Mouse (Mus musculus): Measurements from ENCODE around the gene Suox.
A peak's percentile ranks its signal among the peaks of the same experiment; 100 is the strongest.
"Not testable (repeated sequence)": the region's sequence is repeated elsewhere in the genome, so short reads cannot be mapped to it uniquely, and the experiment has no call there.

Suox gene

GRCm38 (mm10) chr10:128627398-128628317, 46.2 kb downstream of the Suox start:
- DNase-seq (ENCODE audit: low read depth in 1 of 2, low spot score in 2 of 2) = no peak

GRCm38 (mm10) chr10:128626311-128627310, 47.3 kb downstream of the Suox start, which contains the start of gene Rps26:
Gene Rps26 (minus strand): TSS chr10:128626747.
- DNase-seq (ENCODE audit: low read depth in 1 of 2, low spot score in 2 of 2) = peak; percentile 71 to 72

GRCm38 (mm10) chr10:128625287-128625894, 48.5 kb downstream of the Suox start:
- DNase-seq (ENCODE audit: low read depth in 1 of 2, low spot score in 2 of 2) = no peak

GRCm38 (mm10) chr10:128623106-128623613, 50.7 kb downstream of the Suox start:
- not testable (repeated sequence) for DNase-seq (ENCODE audit: low read depth in 1 of 2, low spot score in 2 of 2)

GRCm38 (mm10) chr10:128622702-128623101, 51.2 kb downstream of the Suox start:
- no peak for DNase-seq (ENCODE audit: low read depth in 1 of 2, low spot score in 2 of 2)

- DNase-seq (ENCODE audit: low read depth in 1 of 2, low spot score in 2 of 2) = no peak
Measured at GRCm38 (mm10) chr10:128621986-128622520, 51.8 kb downstream of the Suox start.

GRCm38 (mm10) chr10:128620241-128620640, 53.6 kb downstream of the Suox start:
- no peak for DNase-seq (ENCODE audit: low read depth in 1 of 2, low spot score in 2 of 2)
